Mouse (Mus musculus) embryonic facial prominence, embryonic 12.5 days (tissue): Measurements from ENCODE around the gene Pex16. TPM values are rescaled to one million over a fixed set of nuclear protein-coding genes. Genes with fewer than 3 reads are reported as not detected.

Source experiments
- ATAC-seq: fragments of 200-750 bp; cut with Nextera tagmentation; 2 replicates; pipeline ENCODE4 v1.8.0; 2017; ENCODE audit not compliant: insufficient number of reproducible peaks, insufficient read depth, low FRiP score, low TSS enrichment
- H3K27ac ChIP-seq: fragments of 300-500 bp; sonication (generic); 2 replicates; pipeline ENCODE4 v1.5.1; 2016; ENCODE audit warnings: mild to moderate bottlenecking
- H3K27me3 ChIP-seq: fragments of 300-500 bp; sonication (generic); 2 replicates; pipeline ENCODE4 v1.6.1; 2016; ENCODE audit warnings: mild to moderate bottlenecking, moderate library complexity
- H3K36me3 ChIP-seq: fragments of 300-500 bp; sonication (generic); 2 replicates; pipeline ENCODE4 v1.6.1; 2016; ENCODE audit warnings: mild to moderate bottlenecking
- H3K4me1 ChIP-seq: fragments of 300-500 bp; sonication (generic); 2 replicates; pipeline ENCODE4 v1.6.1; 2016
- H3K4me2 ChIP-seq: fragments of 300-500 bp; sonication (generic); replicated peaks from 2 replicates; pipeline ENCODE4 v1.6.1; 2016; ENCODE audit warnings: mild to moderate bottlenecking, moderate library complexity
- H3K4me3 ChIP-seq: fragments of 300-500 bp; sonication (generic); 2 replicates; pipeline ENCODE4 v1.5.1; 2016; ENCODE audit warnings: mild to moderate bottlenecking
- H3K9ac ChIP-seq: fragments of 300-500 bp; sonication (generic); 2 replicates; pipeline ENCODE4 v1.6.1; 2016; ENCODE audit warnings: mild to moderate bottlenecking, moderate library complexity
- H3K9me3 ChIP-seq: fragments of 300-500 bp; sonication (generic); 2 replicates; pipeline ENCODE4 v1.6.1; 2016; ENCODE audit warnings: mild to moderate bottlenecking, moderate library complexity
- WGBS: fragments of 180-500 bp; shearing (Covaris S2); methylation state at CpG from one replicate; pipeline ENCODE4 v1.1.7; 2016; 5-methylcytosine and 5-hydroxymethylcytosine counted together
- microRNA-seq: library from miRNA; unstranded; fragments of <30 nt; microRNA quantifications from one replicate; pipeline ENCODE4, GENCODE M21; 2017
- polyA plus RNA-seq: library from polyadenylated mRNA; unstranded; fragments of >200 nt; fragmentation: Nextera tagmentation; extraction: Ambion mirVana; gene quantifications from 2 replicates; pipeline ENCODE4 v1.2.1, GENCODE M21; 2016

The Pex16 gene
- polyA plus RNA-seq, 1 experiment from 2014 or later, result 18.4 TPM

DNA sequence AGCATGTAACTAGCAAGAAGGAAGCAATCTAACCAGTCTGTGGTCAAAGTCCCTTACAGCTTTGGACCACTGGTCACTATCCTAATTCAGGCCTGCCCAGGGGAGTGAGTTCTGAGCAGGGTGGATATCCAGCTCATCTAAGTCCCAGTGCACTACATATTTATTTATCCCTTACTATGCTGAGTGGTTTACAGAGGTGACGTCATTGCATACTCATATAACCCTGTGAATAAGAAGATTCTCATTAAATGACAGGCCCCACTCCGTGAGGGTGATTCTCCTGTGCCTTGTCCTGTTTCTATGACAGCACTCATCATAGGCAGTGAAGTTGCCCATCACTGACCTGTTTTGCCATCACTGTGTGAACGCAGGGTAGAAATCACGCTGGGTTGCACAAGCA, 50.9 kb downstream of the Pex16 start:
- Histone ChIP-seq H3K9ac (no peak overlapping the region), H3K9me3 (no peaks in the 10 kb centered on the region), H3K36me3 (peaks cover 40% of the 10 kb centered on the region), H3K27me3 (no peaks in the 10 kb centered on the region), H3K27ac (peak overlapping the region; percentile 80; the same call in 1 of the 2 replicates), H3K4me1 (peaks cover 23% of the 10 kb centered on the region), H3K4me3 (no peak overlapping the region), H3K4me2 (no peak overlapping the region)
- 89% methylated on average over 4 of the region's 4 CpGs for WGBS
- ATAC-seq, result no peak

DNA sequence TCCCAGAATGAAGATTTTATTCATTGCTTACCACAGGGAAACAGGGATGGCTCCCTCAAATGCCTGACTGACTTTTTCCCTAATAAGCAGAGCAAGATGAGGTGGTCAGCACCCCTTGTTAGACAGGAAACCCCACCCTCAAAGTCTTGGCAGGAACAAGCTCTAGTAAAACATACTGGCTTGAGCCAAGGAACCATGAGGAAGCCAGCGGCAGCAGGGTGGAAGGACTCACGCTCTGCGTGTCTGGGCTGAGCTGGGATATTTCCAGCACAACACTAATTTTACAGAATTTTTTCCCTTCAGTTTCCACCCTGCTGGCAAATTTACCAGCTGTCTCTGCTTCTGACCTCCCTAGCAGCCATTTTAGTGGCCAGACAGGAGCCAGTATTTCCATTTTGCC, 52.0 kb downstream of the Pex16 start:
- Histone ChIP-seq H3K27me3 (no peaks in the 10 kb centered on the region), H3K9ac (no peak overlapping the region), H3K36me3 (peaks cover 29% of the 10 kb centered on the region), H3K4me3 (no peak overlapping the region), H3K4me2 (no peak overlapping the region), H3K9me3 (no peaks in the 10 kb centered on the region), H3K4me1 (peaks cover 34% of the 10 kb centered on the region), H3K27ac (peak overlapping the region; percentile 37; the same call in 1 of the 2 replicates)
- no peak for ATAC-seq
- 86% methylated on average over 3 of the region's 3 CpGs for WGBS

DNA sequence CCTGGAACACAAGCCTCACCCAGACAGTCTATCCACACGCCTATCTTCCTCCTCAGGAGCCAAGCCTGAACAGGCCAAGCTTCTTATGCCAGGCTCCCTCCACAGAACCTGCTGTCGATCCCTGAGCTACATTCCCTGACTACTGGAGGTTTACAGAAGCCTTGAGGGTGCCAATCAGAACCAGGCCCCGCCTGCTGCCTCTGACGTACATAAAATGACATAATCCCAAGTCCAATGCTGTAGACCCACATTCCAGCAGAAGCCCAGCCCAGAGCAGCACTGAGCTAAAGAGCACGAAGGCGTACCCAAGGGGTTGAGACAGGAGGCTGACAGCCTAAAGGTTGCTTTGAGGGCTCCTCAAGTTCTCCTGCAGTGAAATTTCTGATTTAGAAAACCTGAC, 53.4 kb downstream of the Pex16 start:
- no peak for ATAC-seq
- no peak overlapping the region for H3K27ac ChIP-seq

DNA sequence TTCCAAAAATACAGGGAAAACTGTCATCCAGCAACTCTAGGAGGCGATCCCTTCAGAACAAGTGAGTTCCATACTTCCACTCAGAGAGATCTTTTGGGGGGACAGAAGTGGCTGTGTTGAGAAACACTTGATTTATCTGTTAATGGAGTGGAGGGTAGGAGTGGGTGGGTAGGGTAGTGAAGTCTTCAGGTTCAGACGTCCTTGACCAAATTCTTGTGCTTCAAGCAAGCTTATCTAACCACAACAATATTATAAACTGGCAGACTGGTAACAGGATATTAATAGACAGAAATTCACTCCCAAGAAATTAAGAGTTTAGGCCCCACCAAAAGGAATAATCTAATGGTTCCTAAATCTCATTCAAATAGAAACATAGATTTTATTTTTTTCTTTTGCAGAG, 55.6 kb downstream of the Pex16 start:
- Histone ChIP-seq H3K4me3 (no peak overlapping the region), H3K4me1 (peaks cover 52% of the 10 kb centered on the region), H3K27ac (no peak overlapping the region), H3K4me2 (no peak overlapping the region), H3K36me3 (0 out of 2 replicates have a peak, but pooled peaks cover 4% of the 10 kb centered on the region), H3K27me3 (no peaks in the 10 kb centered on the region), H3K9ac (no peak overlapping the region), H3K9me3 (no peaks in the 10 kb centered on the region)
- ATAC-seq, result no peak
- 79% methylated on average over 2 of the region's 2 CpGs for WGBS

More for the DNA sequence above, 53.4 kb downstream of the Pex16 start:
- Histone ChIP-seq H3K9ac (no peak overlapping the region), H3K4me1 (peaks cover 48% of the 10 kb centered on the region), H3K27me3 (no peaks in the 10 kb centered on the region), H3K4me3 (no peak overlapping the region), H3K4me2 (no peak overlapping the region), H3K9me3 (no peaks in the 10 kb centered on the region), H3K36me3 (peaks cover 15% of the 10 kb centered on the region; the same call in 1 of the 2 replicates)
- 39% methylated on average over 6 of the region's 6 CpGs for WGBS

Small RNA genes lying within 50 kb of the gene (microRNA-seq; reads per million reads assigned to microRNA genes)
- 0.54 reads per million for gene Mir7000

Other genes starting within 250 kb of the Pex16 start
- gene Large2, start 193 bp downstream of the Pex16 start, polyA plus RNA-seq, result 10.3 and 10.5 TPM in 2 replicates
- 4.7 and 5.4 TPM in 2 replicates for gene 1700029I15Rik, start 7.9 kb downstream of the Pex16 start, polyA plus RNA-seq
- 49.0 and 55.8 TPM in 2 replicates for gene Mapk8ip1, start 26.6 kb downstream of the Pex16 start, polyA plus RNA-seq
- gene Cry2, start 59.4 kb downstream of the Pex16 start, polyA plus RNA-seq, result 28.8 and 29.7 TPM in 2 replicates
- 9.5 and 10.2 TPM in 2 replicates for gene Slc35c1, start 85.9 kb downstream of the Pex16 start, polyA plus RNA-seq
- 7.9 and 8.5 TPM in 2 replicates for gene Chst1, start 225.0 kb downstream of the Pex16 start, polyA plus RNA-seq